Mouse (Mus musculus): ENCODE results near the gene Col23a1. TPM values are rescaled to one million over a fixed set of nuclear protein-coding genes. Genes with fewer than 3 reads are reported as not detected.

The Col23a1 gene
- polyA plus RNA-seq, 1 experiment: 10.3 TPM

DNA sequence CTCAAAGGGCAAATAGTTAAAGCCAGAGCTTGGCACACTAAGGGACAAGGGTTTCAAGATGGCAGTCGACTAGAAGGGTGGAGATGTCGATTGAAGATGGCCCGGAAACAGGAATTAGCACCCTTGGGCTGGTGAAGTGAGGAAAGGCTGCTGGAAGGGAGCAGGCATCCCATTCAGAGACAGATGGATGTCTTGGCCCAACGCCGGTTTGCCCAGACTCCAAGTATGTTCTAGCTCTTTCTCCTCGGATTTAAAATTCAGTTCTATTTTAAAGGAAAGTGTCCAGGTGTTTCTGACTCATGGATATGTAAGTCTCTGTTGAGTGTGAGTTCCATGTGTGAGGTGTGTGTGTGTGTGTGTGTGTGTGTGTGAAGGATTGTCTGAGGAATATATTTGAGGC, 53.1 kb downstream of the Col23a1 start:
- no peak overlapping the region for H3K4me3 ChIP-seq
- H3K4me2 ChIP-seq (ENCODE audit: low read depth): no peak overlapping the region
- no peaks in the 10 kb centered on the region for H3K79me2 ChIP-seq (ENCODE audit: control insufficient read depth, insufficient read depth)
- H3K36me3 ChIP-seq (ENCODE audit: control insufficient read depth, insufficient read depth): no peaks in the 10 kb centered on the region
- H3ac ChIP-seq (ENCODE audit: control insufficient read depth, insufficient read length): no peak overlapping the region
- no peak for TF ChIP-seq USF1 (IDR thresholded peaks at IDR 0.05; ENCODE audit: low read depth)
- no peak for TF ChIP-seq POLR2AphosphoS2 (IDR thresholded peaks at IDR 0.05; ENCODE audit: insufficient read length, low read depth)
- TF ChIP-seq E2F4 (IDR thresholded peaks at IDR 0.05; ENCODE audit: insufficient read depth): no peak
- no peak for TF ChIP-seq POLR2A (IDR thresholded peaks at IDR 0.05; ENCODE audit: insufficient read length, low read depth)
- no peak for TF ChIP-seq TCF12 (IDR thresholded peaks at IDR 0.05; ENCODE audit: insufficient read depth, poor library complexity, severe bottlenecking)
- no peak for TF ChIP-seq MYOG (IDR thresholded peaks at IDR 0.05; ENCODE audit: control insufficient read depth in 1 of 3, insufficient read depth in 1 of 3, insufficient read length in 2 of 3, low read depth in 2 of 3)
- TF ChIP-seq REST (IDR thresholded peaks at IDR 0.05; ENCODE audit: insufficient read depth, insufficient read length): no peak
- no peak for TF ChIP-seq MYOD1 (IDR thresholded peaks at IDR 0.05; ENCODE audit: control insufficient read depth in 1 of 3, insufficient read length in 2 of 3, low read depth in 2 of 3)
- TF ChIP-seq SRF (IDR thresholded peaks at IDR 0.05; ENCODE audit: control insufficient read depth, insufficient read length, low read depth): no peak
- TF ChIP-seq TCF3 (IDR thresholded peaks at IDR 0.05; ENCODE audit: insufficient read length, low read depth): no peak
- no peak for TF ChIP-seq CEBPB (IDR thresholded peaks at IDR 0.05; ENCODE audit: insufficient read depth, poor library complexity, severe bottlenecking)
- no peak for TF ChIP-seq MAX (IDR thresholded peaks at IDR 0.05; ENCODE audit: low read depth)
- H3K27me3 ChIP-seq (ENCODE audit: control insufficient read depth, insufficient read depth, insufficient read length): no peaks in the 10 kb centered on the region

DNA sequence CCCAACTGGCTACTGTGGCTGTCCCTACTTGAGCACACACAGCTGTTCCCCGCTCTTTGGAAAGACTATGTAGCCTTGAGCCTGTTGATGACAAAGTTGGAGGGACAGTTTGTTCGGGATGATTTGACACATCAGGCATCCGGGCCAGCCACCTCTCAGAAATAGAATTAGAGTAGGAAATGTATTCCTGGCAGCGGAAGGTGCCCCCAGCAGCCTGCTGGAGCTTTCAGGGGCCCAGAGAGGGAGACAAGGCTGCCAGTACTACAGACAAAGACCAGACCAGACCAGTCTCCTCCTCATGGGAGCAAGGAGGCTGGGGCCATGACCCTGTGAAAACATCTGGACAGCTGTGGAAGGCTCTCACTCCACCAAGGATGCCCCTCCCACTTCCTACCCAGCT, 53.6 kb downstream of the Col23a1 start:
- Histone ChIP-seq H3K4me2 (ENCODE audit: low read depth) (no peak overlapping the region), H3K79me2 (ENCODE audit: control insufficient read depth, insufficient read depth) (no peaks in the 10 kb centered on the region), H3K4me3 (no peak overlapping the region), H3ac (ENCODE audit: control insufficient read depth, insufficient read length) (no peak overlapping the region), H3K36me3 (ENCODE audit: control insufficient read depth, insufficient read depth) (no peaks in the 10 kb centered on the region), H3K27me3 (ENCODE audit: control insufficient read depth, insufficient read depth, insufficient read length) (no peaks in the 10 kb centered on the region)
- TF ChIP-seq MYOD1 (IDR thresholded peaks at IDR 0.05; ENCODE audit: control insufficient read depth in 1 of 3, insufficient read length in 2 of 3, low read depth in 2 of 3) (no peak), TCF3 (IDR thresholded peaks at IDR 0.05; ENCODE audit: insufficient read length, low read depth) (no peak), E2F4 (IDR thresholded peaks at IDR 0.05; ENCODE audit: insufficient read depth) (no peak), SRF (IDR thresholded peaks at IDR 0.05; ENCODE audit: control insufficient read depth, insufficient read length, low read depth) (no peak), CEBPB (IDR thresholded peaks at IDR 0.05; ENCODE audit: insufficient read depth, poor library complexity, severe bottlenecking) (no peak), MYOG (IDR thresholded peaks at IDR 0.05; ENCODE audit: control insufficient read depth in 1 of 3, insufficient read depth in 1 of 3, insufficient read length in 2 of 3, low read depth in 2 of 3) (no peak), REST (IDR thresholded peaks at IDR 0.05; ENCODE audit: insufficient read depth, insufficient read length) (no peak), TCF12 (IDR thresholded peaks at IDR 0.05; ENCODE audit: insufficient read depth, poor library complexity, severe bottlenecking) (no peak)

DNA sequence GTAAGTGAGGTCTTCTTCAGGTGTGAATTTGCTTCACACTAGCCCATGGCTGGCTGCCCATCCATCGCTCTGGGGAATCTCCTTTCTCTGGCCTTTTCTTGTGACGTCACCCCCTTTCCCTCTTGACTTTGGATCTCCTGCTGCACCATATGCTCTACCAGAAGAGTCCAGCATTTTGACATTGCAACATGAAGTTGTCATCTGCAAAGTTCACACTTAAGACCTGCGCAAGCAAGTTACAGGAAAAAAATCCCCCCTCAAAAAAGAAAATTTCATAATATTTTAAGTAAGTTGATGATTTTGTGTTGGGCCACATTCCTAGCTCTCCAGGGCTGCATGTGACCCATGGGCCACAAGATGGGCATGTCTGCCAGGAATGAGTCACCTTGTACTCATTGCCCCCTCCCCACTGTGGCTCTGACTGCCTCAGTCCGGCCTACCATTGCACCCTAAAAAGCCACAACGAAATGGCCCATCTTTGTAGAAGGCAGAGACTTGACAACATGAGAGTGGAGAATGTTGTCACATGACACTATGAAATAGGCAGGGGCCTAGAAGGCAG, 54.1 kb downstream of the Col23a1 start:
- no peak for TF ChIP-seq MYOD1 (IDR thresholded peaks at IDR 0.05; ENCODE audit: control insufficient read depth in 1 of 3, insufficient read length in 2 of 3, low read depth in 2 of 3)
- no peak for TF ChIP-seq MYOG (IDR thresholded peaks at IDR 0.05; ENCODE audit: control insufficient read depth in 1 of 3, insufficient read depth in 1 of 3, insufficient read length in 2 of 3, low read depth in 2 of 3)
- TF ChIP-seq CEBPB (IDR thresholded peaks at IDR 0.05; ENCODE audit: insufficient read depth, poor library complexity, severe bottlenecking): no peak
- TF ChIP-seq MAX (IDR thresholded peaks at IDR 0.05; ENCODE audit: low read depth): no peak
- no peak for TF ChIP-seq TCF3 (IDR thresholded peaks at IDR 0.05; ENCODE audit: insufficient read length, low read depth)
- TF ChIP-seq TCF12 (IDR thresholded peaks at IDR 0.05; ENCODE audit: insufficient read depth, poor library complexity, severe bottlenecking): no peak
- no peak for TF ChIP-seq POLR2A (IDR thresholded peaks at IDR 0.05; ENCODE audit: insufficient read length, low read depth)
- no peak for TF ChIP-seq POLR2AphosphoS2 (IDR thresholded peaks at IDR 0.05; ENCODE audit: insufficient read length, low read depth)
- no peak for TF ChIP-seq USF1 (IDR thresholded peaks at IDR 0.05; ENCODE audit: low read depth)
- TF ChIP-seq E2F4 (IDR thresholded peaks at IDR 0.05; ENCODE audit: insufficient read depth): no peak
- TF ChIP-seq REST (IDR thresholded peaks at IDR 0.05; ENCODE audit: insufficient read depth, insufficient read length): no peak
- no peak for TF ChIP-seq SRF (IDR thresholded peaks at IDR 0.05; ENCODE audit: control insufficient read depth, insufficient read length, low read depth)
- Histone ChIP-seq H3K36me3 (ENCODE audit: control insufficient read depth, insufficient read depth) (no peaks in the 10 kb centered on the region), H3K4me2 (ENCODE audit: low read depth) (no peak overlapping the region), H3K4me3 (no peak overlapping the region), H3ac (ENCODE audit: control insufficient read depth, insufficient read length) (no peak overlapping the region), H3K79me2 (ENCODE audit: control insufficient read depth, insufficient read depth) (no peaks in the 10 kb centered on the region), H3K27me3 (ENCODE audit: control insufficient read depth, insufficient read depth, insufficient read length) (no peaks in the 10 kb centered on the region)

DNA sequence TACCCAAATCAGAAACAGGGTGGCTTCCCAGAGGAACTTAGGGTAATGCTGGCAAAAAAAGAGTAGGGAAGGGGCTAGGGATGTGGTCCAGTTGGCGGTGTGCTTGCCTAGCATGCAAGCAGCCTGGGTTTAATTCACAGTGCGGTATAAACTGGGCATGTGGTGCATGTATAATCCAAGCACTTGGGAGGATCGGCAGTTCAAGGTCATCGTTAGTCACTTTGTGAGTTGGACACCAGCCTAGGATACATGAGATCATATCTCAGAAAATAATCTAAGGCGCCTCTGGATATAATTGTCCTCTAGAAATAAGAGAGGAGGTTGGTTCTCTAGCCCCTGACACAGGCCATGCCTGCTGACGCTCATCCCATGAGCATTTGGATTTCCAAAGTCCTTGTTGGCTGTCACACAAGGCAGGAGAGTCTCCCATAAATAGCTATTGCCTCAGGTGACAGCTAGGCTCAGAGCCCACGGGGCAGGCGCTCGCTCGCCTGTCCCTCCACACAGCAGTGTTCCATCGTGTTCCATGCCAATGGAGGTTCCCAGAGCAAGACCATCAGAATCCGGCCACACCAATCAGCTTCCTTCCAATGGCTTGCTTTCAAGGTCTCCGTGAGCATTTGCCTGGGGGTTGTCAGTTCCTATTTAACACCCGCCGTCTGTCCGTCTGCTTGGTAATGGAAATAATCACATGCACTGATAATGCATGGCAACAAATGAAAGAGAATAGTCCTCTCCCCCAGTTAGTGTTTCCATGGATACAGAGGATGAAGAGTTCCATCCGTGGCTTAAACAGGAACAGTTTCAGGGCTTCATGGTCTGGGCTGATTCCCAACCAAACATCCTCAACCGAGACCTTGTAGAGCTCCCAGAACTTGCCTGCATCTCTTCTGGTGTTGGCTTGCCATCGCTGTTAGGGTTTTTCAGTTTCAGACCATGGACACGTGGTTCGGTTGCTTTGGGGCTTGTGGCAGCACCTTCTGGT, 56.1 kb downstream of the Col23a1 start:
- Histone ChIP-seq H3K4me2 (ENCODE audit: low read depth) (no peak overlapping the region), H3ac (ENCODE audit: control insufficient read depth, insufficient read length) (no peak overlapping the region), H3K79me2 (ENCODE audit: control insufficient read depth, insufficient read depth) (no peaks in the 10 kb centered on the region), H3K4me3 (no peak overlapping the region), H3K36me3 (ENCODE audit: control insufficient read depth, insufficient read depth) (no peaks in the 10 kb centered on the region), H3K27me3 (ENCODE audit: control insufficient read depth, insufficient read depth, insufficient read length) (no peaks in the 10 kb centered on the region)
- no peak for TF ChIP-seq SRF (IDR thresholded peaks at IDR 0.05; ENCODE audit: control insufficient read depth, insufficient read length, low read depth)
- TF ChIP-seq CEBPB (IDR thresholded peaks at IDR 0.05; ENCODE audit: insufficient read depth, poor library complexity, severe bottlenecking): no peak
- no peak for TF ChIP-seq USF1 (IDR thresholded peaks at IDR 0.05; ENCODE audit: low read depth)
- TF ChIP-seq REST (IDR thresholded peaks at IDR 0.05; ENCODE audit: insufficient read depth, insufficient read length): no peak
- no peak for TF ChIP-seq E2F4 (IDR thresholded peaks at IDR 0.05; ENCODE audit: insufficient read depth)

Measured in myocyte (in vitro differentiated cells).